Mouse (Mus musculus) heart, adult 2 months (tissue): ENCODE data around the gene Atxn7. TPM values are rescaled to one million over a fixed set of nuclear protein-coding genes. Genes with fewer than 3 reads are reported as not detected.

Source experiments
- DNase-seq, 2 experiments: peaks; one replicate each; pipeline ENCODE4 v3.0.0; 2021
- H3K27ac ChIP-seq: fragments of 200-600 bp; 2 replicates; pipeline ENCODE4 v1.8.1; 2022
- H3K27me3 ChIP-seq: fragments of 200-500 bp; 2 replicates; pipeline ENCODE4 v1.6.1; 2012; ENCODE audit warnings: mild to moderate bottlenecking, low read length, inconsistent platforms, mixed read lengths; ENCODE audit not compliant: control insufficient read depth, insufficient read depth
- H3K36me3 ChIP-seq: fragments of 200-500 bp; 2 replicates; pipeline ENCODE4 v1.6.1; 2012; ENCODE audit warnings: low read length, inconsistent platforms; ENCODE audit not compliant: control insufficient read depth, insufficient read depth
- H3K4me1 ChIP-seq: fragments of 200-500 bp; 2 replicates; pipeline ENCODE4 v1.6.1; 2011; ENCODE audit warnings: low read length; ENCODE audit not compliant: control insufficient read depth, insufficient read depth
- H3K4me3 ChIP-seq: fragments of 200-600 bp; 2 replicates; pipeline ENCODE4 v1.8.1; 2022
- H3K79me2 ChIP-seq: fragments of 200-500 bp; replicated peaks from 2 replicates; pipeline ENCODE4 v1.6.1; 2012; ENCODE audit warnings: mild to moderate bottlenecking, inconsistent platforms, low read length, moderate library complexity, mixed read lengths; ENCODE audit not compliant: control insufficient read depth, insufficient read depth
- H3K9ac ChIP-seq: fragments of 200-500 bp; 2 replicates; pipeline ENCODE4 v1.6.1; 2012; ENCODE audit warnings: low read depth, mild to moderate bottlenecking, control low read depth, inconsistent platforms, low read length, mixed read lengths
- CTCF ChIP-seq: fragments of 200-600 bp; IDR thresholded peaks from 2 replicates; pipeline ENCODE4 v1.8.1; 2022; ENCODE audit warnings: antibody characterized with exemption, mild to moderate bottlenecking, moderate library complexity
- EP300 ChIP-seq: fragments of 200-500 bp; IDR thresholded peaks from 2 replicates; pipeline ENCODE4 v1.6.1; 2011; ENCODE audit warnings: low read depth, low read length, control low read depth; ENCODE audit not compliant: insufficient read depth
- POLR2A ChIP-seq: fragments of 200-500 bp; IDR thresholded peaks from 2 replicates; pipeline ENCODE4 v1.6.1; 2011; ENCODE audit warnings: mild to moderate bottlenecking, low read depth, low read length, control low read depth; ENCODE audit not compliant: insufficient read depth
- WGBS: fragments of 180-500 bp; shearing (Covaris S2); methylation state at CpG from one replicate; pipeline ENCODE4 v1.1.7; 2018; 5-methylcytosine and 5-hydroxymethylcytosine counted together
- intact Hi-C: fragments of 180-260 bp; cut with DNase I; formaldehyde crosslinking; loops from one replicate; pipeline ENCODE4 v1.15.1; 2025
- polyA plus RNA-seq: library from polyadenylated mRNA; depleted of rRNA; stranded (reverse); fragments of >200 nt; gene quantifications from 2 replicates; pipeline ENCODE4 v1.2.3, GENCODE M21; 2012
- total RNA-seq, 2 experiments: library from RNA; stranded (reverse); gene quantifications; 2 replicates each; pipeline ENCODE4 v1.2.3; 2021

The Atxn7 gene
- total and polyA plus RNA-seq, 3 experiments = 13.9 to 16.2 (median 16.1) TPM

DNA sequence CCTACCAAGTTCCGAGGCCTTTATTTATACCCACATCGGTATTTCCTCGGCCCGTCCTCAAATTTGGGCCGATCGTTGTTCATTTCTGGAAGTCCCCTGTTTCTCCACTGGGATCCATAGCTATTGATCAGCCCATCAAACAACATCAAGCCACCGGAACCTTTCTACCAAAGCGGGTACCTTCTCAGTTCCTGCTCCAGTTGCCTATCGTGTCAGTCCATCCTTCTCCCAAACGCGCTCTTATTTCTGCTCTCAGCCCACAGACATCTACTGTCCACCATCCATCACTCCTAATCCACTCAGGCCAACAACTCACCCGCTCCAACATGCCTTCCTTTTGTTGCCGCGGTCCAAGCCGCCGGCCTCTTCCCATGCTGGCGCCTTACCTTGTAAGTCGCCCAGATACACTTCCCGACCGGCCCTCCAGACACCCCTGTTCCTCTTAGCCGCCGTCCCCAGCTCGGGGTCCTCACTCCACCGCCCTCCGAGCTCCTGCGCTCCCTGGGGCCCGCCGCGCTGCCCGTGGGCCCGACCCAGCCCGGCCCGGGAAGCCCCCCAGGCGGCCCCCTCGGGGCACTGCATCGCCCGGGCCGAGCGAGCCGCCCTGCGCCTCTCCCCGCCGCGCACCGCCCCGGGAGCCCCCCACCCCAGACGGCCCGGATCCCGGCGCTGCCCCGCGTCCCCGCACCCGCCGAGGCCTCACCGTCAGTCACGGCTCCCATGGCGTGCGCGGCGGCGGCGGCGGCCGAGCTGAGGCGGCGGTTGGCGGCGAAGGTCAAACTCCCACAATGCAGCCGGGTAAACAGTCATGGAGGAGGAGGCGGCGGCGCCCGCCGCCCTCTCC is 536 bp upstream of the Atxn7 start:
- H3K27ac ChIP-seq = peak overlapping the region; percentile 87
- under 1% methylated on average over 69 of the region's 75 CpGs for WGBS
- intact Hi-C loops = loop anchor here (2.0 kb wide), 1 partner anchor 52 kb away; no protein-coding TSS in a partner anchor

DNA sequence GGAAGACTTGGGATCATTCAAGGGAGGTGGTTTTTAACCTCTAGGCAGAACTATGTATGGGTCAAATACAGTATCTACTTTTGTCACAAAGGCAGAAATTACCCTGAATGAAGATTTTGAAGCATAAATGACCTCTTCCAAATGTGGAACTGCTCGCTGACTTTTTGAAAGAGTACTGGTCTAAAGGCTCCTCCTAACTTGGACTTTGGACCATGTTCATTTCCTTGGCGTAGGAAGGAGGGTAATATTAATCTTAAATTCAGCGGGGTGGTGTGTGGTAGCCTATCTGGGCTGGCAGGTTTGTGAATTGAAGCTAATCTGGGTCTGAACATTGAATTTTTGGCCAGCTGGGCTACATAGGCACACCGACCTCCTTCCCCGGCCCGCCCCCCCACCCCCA is 1.2 kb downstream of the Atxn7 start:
- peaks cover 2% of the 10 kb centered on the region for H3K4me1 ChIP-seq
- TF ChIP-seq CTCF = no peak
- TF ChIP-seq POLR2A = no peak
- no peak for TF ChIP-seq EP300
- DNase-seq = no peak
- H3K9ac ChIP-seq = no peak overlapping the region
- 0 out of 2 replicates have a peak, but pooled peaks cover 2% of the 10 kb centered on the region for H3K36me3 ChIP-seq
- intact Hi-C loops = no loop called here
- H3K27me3 ChIP-seq = no peaks in the 10 kb centered on the region
- peaks cover 5% of the 10 kb centered on the region for H3K79me2 ChIP-seq
- H3K27ac ChIP-seq = no peak overlapping the region
- H3K4me3 ChIP-seq = no peak overlapping the region
- WGBS = 94% methylated on average over 6 of the region's 6 CpGs

More for the DNA sequence above, 536 bp upstream of the Atxn7 start:
- Histone ChIP-seq H3K27me3 (no peaks in the 10 kb centered on the region), H3K9ac (peak overlapping the region; percentile 99), H3K79me2 (peaks cover 8% of the 10 kb centered on the region), H3K36me3 (0 out of 2 replicates have a peak, but pooled peaks cover 2% of the 10 kb centered on the region), H3K4me3 (peak overlapping the region; percentile 87), H3K4me1 (peaks cover 2% of the 10 kb centered on the region; the same call in 1 of the 2 replicates)
- DNase-seq = peak; percentile 74 to 78
- TF ChIP-seq POLR2A (no peak), CTCF (peak; percentile 9; the same call in 1 of the 2 replicates), EP300 (no peak)

DNA sequence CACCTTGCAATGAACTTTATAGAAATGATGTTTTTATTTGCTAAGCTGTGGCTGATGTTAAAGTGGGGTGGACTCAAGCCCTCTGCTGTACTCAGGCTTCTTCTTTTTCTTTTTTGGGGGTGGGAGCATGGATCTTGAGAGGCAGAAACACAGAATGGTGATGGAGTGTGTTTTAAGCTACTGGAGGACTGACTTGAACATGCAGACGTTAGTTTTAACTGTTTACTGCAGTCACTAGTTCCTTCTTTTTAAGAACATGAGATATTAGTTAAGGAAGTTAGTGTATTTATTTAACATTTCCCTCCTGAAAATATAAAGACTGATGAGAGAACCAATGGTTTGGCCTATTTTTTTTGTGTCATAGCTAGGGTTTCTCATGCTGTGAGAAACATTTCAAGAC is 2.3 kb downstream of the Atxn7 start:
- H3K4me1 ChIP-seq = peaks cover 2% of the 10 kb centered on the region
- no peak for DNase-seq
- H3K27me3 ChIP-seq = no peaks in the 10 kb centered on the region
- no peak overlapping the region for H3K9ac ChIP-seq
- no peak overlapping the region for H3K4me3 ChIP-seq
- 0 out of 2 replicates have a peak, but pooled peaks cover 2% of the 10 kb centered on the region for H3K36me3 ChIP-seq
- WGBS = 62% methylated on average over 1 of the region's 1 CpGs
- H3K79me2 ChIP-seq = peaks cover 5% of the 10 kb centered on the region
- intact Hi-C loops = no loop called here
- TF ChIP-seq EP300 (no peak), CTCF (no peak), POLR2A (no peak)
- no peak overlapping the region for H3K27ac ChIP-seq

DNA sequence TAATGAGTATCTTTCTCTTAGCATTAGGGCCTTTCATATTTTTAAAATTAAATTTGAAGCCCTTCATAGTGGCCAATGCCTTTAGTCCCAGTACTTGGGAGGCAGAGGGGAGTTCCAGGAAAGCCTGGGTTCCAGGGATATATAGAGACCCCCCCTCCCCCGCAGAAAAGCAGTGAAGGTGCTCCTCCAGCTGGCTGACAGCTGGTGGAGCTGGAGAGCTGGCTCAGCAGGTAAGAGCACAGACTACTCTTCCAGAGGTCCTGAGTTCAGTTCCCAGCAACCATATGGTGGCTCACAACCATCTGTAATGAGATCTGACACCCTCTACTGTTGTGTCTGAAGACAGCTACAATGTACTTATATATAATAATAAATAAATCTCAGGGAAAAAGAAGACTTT is 6.4 kb downstream of the Atxn7 start:
- peak; percentile 19; the same call in 1 of the 2 replicates for TF ChIP-seq CTCF
- TF ChIP-seq POLR2A = no peak
- peaks cover 1% of the 10 kb centered on the region for H3K4me1 ChIP-seq
- H3K9ac ChIP-seq = no peak overlapping the region
- no peaks in the 10 kb centered on the region for H3K36me3 ChIP-seq
- H3K27ac ChIP-seq = no peak overlapping the region
- intact Hi-C loops = no loop called here
- no peak overlapping the region for H3K4me3 ChIP-seq
- DNase-seq = no peak
- no peaks in the 10 kb centered on the region for H3K27me3 ChIP-seq
- WGBS = 52% methylated on average over 1 of the region's 1 CpGs
- H3K79me2 ChIP-seq = no peaks in the 10 kb centered on the region

DNA sequence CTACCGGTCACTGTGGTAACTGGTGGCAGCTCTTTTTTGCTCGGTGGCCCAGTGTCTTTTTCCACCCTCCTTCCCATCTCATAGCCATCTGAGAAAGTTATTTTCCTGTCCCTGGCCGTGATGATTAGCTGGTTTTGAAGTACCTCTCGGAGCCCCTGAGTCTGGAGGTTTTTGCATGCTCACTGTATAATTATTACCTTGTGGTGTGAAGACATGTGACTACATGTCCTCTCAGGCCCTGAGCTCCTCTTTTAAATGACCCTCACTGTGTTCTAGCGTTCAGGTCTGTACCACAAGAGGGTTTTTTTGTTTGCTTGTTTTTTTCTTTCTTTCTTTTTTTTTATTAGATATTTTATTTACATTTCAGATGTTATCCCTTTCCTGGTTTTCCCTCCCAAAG is 7.2 kb downstream of the Atxn7 start:
- H3K36me3 ChIP-seq = no peaks in the 10 kb centered on the region
- H3K4me3 ChIP-seq = no peak overlapping the region
- WGBS = 85% methylated on average over 5 of the region's 5 CpGs
- no peaks in the 10 kb centered on the region for H3K27me3 ChIP-seq
- no peak for DNase-seq
- no peaks in the 10 kb centered on the region for H3K79me2 ChIP-seq
- H3K4me1 ChIP-seq = peaks cover 1% of the 10 kb centered on the region
- no peak overlapping the region for H3K27ac ChIP-seq
- no peak for TF ChIP-seq CTCF
- no peak for TF ChIP-seq EP300
- TF ChIP-seq POLR2A = no peak
- intact Hi-C loops = no loop called here
- H3K9ac ChIP-seq = no peak overlapping the region

DNA sequence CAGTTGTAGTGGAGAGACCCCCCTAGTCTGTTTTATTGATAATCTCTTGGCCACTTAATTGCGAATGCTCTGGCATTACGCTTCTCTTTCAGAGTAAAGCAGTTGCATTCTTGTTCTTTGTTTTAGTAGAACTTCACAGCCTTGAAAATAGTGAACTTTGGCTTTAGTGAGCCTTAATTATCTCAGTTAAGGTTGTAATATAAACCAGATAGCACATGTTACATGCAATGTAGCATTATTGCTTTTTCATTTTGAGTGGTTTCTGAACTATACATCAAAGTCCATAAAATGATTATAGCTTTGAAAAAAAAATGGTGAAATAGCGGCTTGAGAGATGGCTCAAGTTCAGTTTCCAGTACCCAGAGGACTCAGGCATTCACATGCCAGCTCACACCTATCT is 9.3 kb downstream of the Atxn7 start:
- WGBS = 94% methylated on average over 3 of the region's 3 CpGs
- Histone ChIP-seq H3K27me3 (no peaks in the 10 kb centered on the region), H3K9ac (no peak overlapping the region), H3K4me3 (no peak overlapping the region), H3K79me2 (no peaks in the 10 kb centered on the region), H3K36me3 (no peaks in the 10 kb centered on the region), H3K4me1 (peaks cover 1% of the 10 kb centered on the region), H3K27ac (no peak overlapping the region)
- TF ChIP-seq EP300 (no peak), POLR2A (no peak), CTCF (no peak)
- intact Hi-C loops = no loop called here
- DNase-seq = no peak
